Mouse (Mus musculus) embryonic stem cell, embryonic (primary cell): Measurements from ENCODE around the gene Ces2a.

Experiments
- CTCF ChIA-PET, 4 experiments: fragments of 300-600 bp in 2 of 4; fragments of 350-600 bp in 2 of 4; sonication (Branson Sonifier 250); formaldehyde crosslinking; loops; one replicate each; lab custom pipeline; 2022; ENCODE audit warnings: inconsistent platforms in 2 of 4; lab: Charles Lee
- POLR2A ChIA-PET, 4 experiments: fragments of 300-600 bp in 2 of 4; fragments of 350-600 bp in 2 of 4; sonication (Branson Sonifier 250); formaldehyde crosslinking; loops; one replicate each; lab custom pipeline; 2022; ENCODE audit warnings: antibody characterized with exemption in 4 of 4, inconsistent platforms in 1 of 4; lab: Charles Lee

Ces2a gene

GRCm38 (mm10) chr8:104733753-104734152, at the start of gene Ces2a:
Ces2a (plus strand) TSS chr8:104734003.
- CTCF ChIA-PET = no interaction called here
- POLR2A ChIA-PET = interaction anchor here in 1 of 4 experiments (0.6 kb wide), 1 partner anchor 77 kb away, joined by 3 read pairs; no protein-coding TSS in a partner anchor

- POLR2A ChIA-PET = no interaction called here
- CTCF ChIA-PET = no interaction called here
These were observed 45.4 kb upstream of the Ces2a start for GRCm38 (mm10) chr8:104688433-104688832.

- ChIA-PET POLR2A (no interaction called here), CTCF (no interaction called here)
These were observed 35.2 kb upstream of the Ces2a start for GRCm38 (mm10) chr8:104698556-104698955.

- POLR2A ChIA-PET = no interaction called here
- CTCF ChIA-PET = no interaction called here
These were observed 31.9 kb upstream of the Ces2a start for GRCm38 (mm10) chr8:104701900-104702299.

- POLR2A ChIA-PET = no interaction called here
These were observed 12.6 kb upstream of the Ces2a start for GRCm38 (mm10) chr8:104721166-104721565.

GRCm38 (mm10) chr8:104731451-104731850, 2.4 kb upstream of the Ces2a start:
- POLR2A ChIA-PET = no interaction called here
- CTCF ChIA-PET = no interaction called here

More at GRCm38 (mm10) chr8:104721166-104721565, 12.6 kb upstream of the Ces2a start:
- CTCF ChIA-PET = no interaction called here

GRCm38 (mm10) chr8:104731969-104732368, 1.8 kb upstream of the Ces2a start:
- ChIA-PET POLR2A (no interaction called here), CTCF (no interaction called here)

- ChIA-PET POLR2A (no interaction called here), CTCF (interaction anchor here in 2 of 4 experiments (0.7 kb wide), 2 partner anchors 47 kb away, joined by 3 read pairs; no protein-coding TSS in a partner anchor)
These were observed 8.2 kb downstream of the Ces2a start for GRCm38 (mm10) chr8:104742039-104742438.

- CTCF ChIA-PET = no interaction called here
- POLR2A ChIA-PET = no interaction called here
These were observed 9.6 kb downstream of the Ces2a start for GRCm38 (mm10) chr8:104743410-104743809.

- ChIA-PET POLR2A (interaction anchor here in 1 of 4 experiments (0.5 kb wide), 1 partner anchor 196 kb away, joined by 3 read pairs; no protein-coding TSS in a partner anchor), CTCF (no interaction called here)
These were observed 19.0 kb downstream of the Ces2a start for GRCm38 (mm10) chr8:104752818-104753217.

- ChIA-PET POLR2A (interaction anchor here in 1 of 4 experiments (0.5 kb wide), 1 partner anchor 71 kb away, joined by 4 read pairs; no protein-coding TSS in a partner anchor), CTCF (no interaction called here)
These were observed 23.8 kb downstream of the Ces2a start for GRCm38 (mm10) chr8:104757621-104758020.

GRCm38 (mm10) chr8:104758209-104758608, 24.4 kb downstream of the Ces2a start:
- ChIA-PET CTCF (no interaction called here), POLR2A (interaction anchor here in 1 of 4 experiments (0.5 kb wide), 1 partner anchor 71 kb away, joined by 4 read pairs; no protein-coding TSS in a partner anchor)

GRCm38 (mm10) chr8:104761126-104761525, 27.3 kb downstream of the Ces2a start:
- POLR2A ChIA-PET = no interaction called here
- CTCF ChIA-PET = no interaction called here

GRCm38 (mm10) chr8:104766485-104766884, 32.7 kb downstream of the Ces2a start:
- ChIA-PET CTCF (no interaction called here), POLR2A (no interaction called here)

- POLR2A ChIA-PET = no interaction called here
- CTCF ChIA-PET = no interaction called here
These were observed 36.6 kb downstream of the Ces2a start for GRCm38 (mm10) chr8:104770365-104770764.

GRCm38 (mm10) chr8:104787049-104787448, 53.2 kb downstream of the Ces2a start:
- ChIA-PET CTCF (interaction anchor here in 1 of 4 experiments (0.6 kb wide), 1 partner anchor 199 kb away, joined by 5 read pairs; no protein-coding TSS in a partner anchor), POLR2A (no interaction called here)

- ChIA-PET CTCF (interaction anchor here in 2 of 4 experiments (0.6 kb wide), 3 partner anchors 26 to 47 kb away, joined by 3 read pairs; no protein-coding TSS in a partner anchor), POLR2A (no interaction called here)
These were observed 55.1 kb downstream of the Ces2a start for GRCm38 (mm10) chr8:104788929-104789328.

- CTCF ChIA-PET = interaction anchor here (0.5 to 1.0 kb wide), 8 partner anchors 42 to 1619 kb away, joined by 3 to 4 read pairs (median 3); no protein-coding TSS in a partner anchor
- POLR2A ChIA-PET = interaction anchor here in 1 of 4 experiments (1.1 kb wide), 1 partner anchor 16 kb away, joined by 3 read pairs; no protein-coding TSS in a partner anchor
These were observed 56.3 kb downstream of the Ces2a start for GRCm38 (mm10) chr8:104789886-104790680.
